Mouse (Mus musculus) small intestine, adult 2 months (tissue): ENCODE results near the gene Gxylt1. TPM values are rescaled to one million over a fixed set of nuclear protein-coding genes. Genes with fewer than 3 reads are reported as not detected.

Experiments used
- H3K27ac ChIP-seq: fragments of 200-500 bp; 2 replicates; pipeline ENCODE4 v1.5.1; 2012; ENCODE audit warnings: low read depth, low read length, control low read depth, inconsistent platforms; ENCODE audit not compliant: insufficient read depth
- H3K27me3 ChIP-seq: fragments of 200-500 bp; 2 replicates; pipeline ENCODE4 v1.6.1; 2012; ENCODE audit warnings: mild to moderate bottlenecking, moderate library complexity, low read length, inconsistent platforms; ENCODE audit not compliant: control insufficient read depth, insufficient read depth
- H3K36me3 ChIP-seq: fragments of 200-500 bp; 2 replicates; pipeline ENCODE4 v1.6.1; 2012; ENCODE audit warnings: mild to moderate bottlenecking, low read length, control low read depth, inconsistent platforms; ENCODE audit not compliant: control insufficient read depth, insufficient read depth
- H3K4me1 ChIP-seq: fragments of 200-500 bp; 2 replicates; pipeline ENCODE4 v1.6.1; 2012; ENCODE audit warnings: low read length, inconsistent platforms, mixed read lengths; ENCODE audit not compliant: control insufficient read depth, insufficient read depth, insufficient read length
- H3K4me3 ChIP-seq: fragments of 200-500 bp; 2 replicates; pipeline ENCODE4 v1.5.1; 2012; ENCODE audit warnings: low read depth, mild to moderate bottlenecking, control low read depth, inconsistent platforms, low read length, moderate library complexity
- CTCF ChIP-seq: fragments of 200-500 bp; IDR thresholded peaks from 2 replicates; pipeline ENCODE4 v1.5.1; 2012; ENCODE audit warnings: low read depth, mild to moderate bottlenecking, control low read depth, inconsistent platforms, low read length, moderate library complexity, mixed read lengths; ENCODE audit not compliant: insufficient replicate concordance, insufficient read length; ENCODE audit errors: extremely low read depth
- POLR2A ChIP-seq: fragments of 200-500 bp; IDR thresholded peaks from 2 replicates; pipeline ENCODE4 v1.6.1; 2012; ENCODE audit warnings: low read depth, mild to moderate bottlenecking, control low read depth, inconsistent platforms, low read length, moderate library complexity
- WGBS: fragments of 180-500 bp; shearing (Covaris S2); methylation state at CpG from one replicate; pipeline ENCODE4 v1.1.7; 2018; 5-methylcytosine and 5-hydroxymethylcytosine counted together
- polyA plus RNA-seq: library from polyadenylated mRNA; depleted of rRNA; stranded (reverse); fragments of >200 nt; gene quantifications from 2 replicates; pipeline ENCODE4 v1.2.3, GENCODE M21; 2012; rRNA removed

Gxylt1 gene
- polyA plus RNA-seq, 1 experiment, result 0.96 TPM

DNA sequence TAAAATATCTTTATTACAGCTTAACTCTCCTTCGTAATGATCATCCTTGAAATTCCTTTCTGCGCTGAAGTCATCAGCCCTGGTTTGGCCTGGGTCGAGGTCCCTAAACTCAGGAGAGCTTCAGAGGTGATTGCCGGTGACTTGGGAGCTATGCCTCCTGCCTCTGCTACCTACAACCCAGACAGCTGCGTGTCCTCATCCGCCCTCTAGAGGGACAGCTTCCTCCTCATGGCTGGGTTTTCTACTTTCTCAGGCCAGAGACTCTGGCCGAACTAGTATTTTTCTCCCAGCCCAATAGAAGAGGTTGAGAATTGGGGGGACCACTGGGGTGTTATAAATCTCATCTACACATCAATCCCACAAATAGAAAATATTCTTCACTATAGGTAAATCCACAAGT is 52.5 kb downstream of the Gxylt1 start:
- TF ChIP-seq CTCF, result no peak
- TF ChIP-seq POLR2A, result no peak
- Histone ChIP-seq H3K4me3 (no peak overlapping the region), H3K36me3 (no peaks in the 10 kb centered on the region), H3K4me1 (no peaks in the 10 kb centered on the region), H3K27ac (no peak overlapping the region), H3K27me3 (no peaks in the 10 kb centered on the region)
- WGBS, result 51% methylated on average over 7 of the region's 7 CpGs

DNA sequence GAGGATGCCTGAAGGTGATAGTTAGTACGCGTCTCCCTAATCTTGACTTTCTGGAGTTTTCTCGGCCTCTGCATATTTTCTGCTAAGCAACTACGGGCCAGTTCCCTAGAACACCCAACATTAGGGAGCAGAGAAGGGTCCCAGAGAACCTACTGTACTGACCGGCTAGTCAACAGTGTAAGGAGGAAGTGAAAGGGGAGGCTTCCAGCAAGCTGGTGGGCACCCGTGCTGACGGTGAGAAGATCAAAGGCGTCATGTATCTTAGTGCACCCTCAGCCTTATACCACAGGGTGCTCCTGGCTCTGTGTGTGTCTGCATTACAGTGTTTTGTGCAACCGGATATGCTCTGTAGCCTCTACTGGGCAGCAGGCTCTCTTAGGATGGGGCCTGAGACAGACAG is 62.4 kb downstream of the Gxylt1 start:
- 79% methylated on average over 9 of the region's 9 CpGs for WGBS
- no peaks in the 10 kb centered on the region for H3K36me3 ChIP-seq
- H3K4me1 ChIP-seq, result no peaks in the 10 kb centered on the region
- TF ChIP-seq POLR2A (no peak), CTCF (no peak)
- H3K27ac ChIP-seq, result no peak overlapping the region
- H3K27me3 ChIP-seq, result no peaks in the 10 kb centered on the region
- H3K4me3 ChIP-seq, result no peak overlapping the region

DNA sequence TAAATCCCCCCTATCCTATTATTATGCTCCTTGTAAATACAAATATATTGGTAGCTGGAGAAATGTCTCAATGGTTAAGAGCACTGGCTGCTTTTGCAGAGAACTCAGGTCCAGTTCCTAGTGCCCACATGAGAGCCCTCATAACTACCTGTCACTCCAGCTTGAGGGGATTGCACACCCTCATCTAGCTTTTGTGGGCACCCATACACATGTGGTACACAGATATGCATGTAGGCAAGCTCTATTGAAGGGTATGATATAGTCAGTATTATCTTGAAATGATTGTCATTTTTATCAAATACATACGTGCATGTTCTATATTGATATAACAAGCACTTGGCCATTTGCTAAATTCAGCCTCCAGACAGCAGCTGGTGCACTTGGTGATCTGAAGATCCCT is 70.1 kb downstream of the Gxylt1 start:
- no peak overlapping the region for H3K27ac ChIP-seq
- 72% methylated on average over 1 of the region's 1 CpGs for WGBS
- no peaks in the 10 kb centered on the region for H3K4me1 ChIP-seq
- no peaks in the 10 kb centered on the region for H3K27me3 ChIP-seq
- no peak overlapping the region for H3K4me3 ChIP-seq
- no peak for TF ChIP-seq POLR2A
- no peak for TF ChIP-seq CTCF
- H3K36me3 ChIP-seq, result no peaks in the 10 kb centered on the region

- no peak overlapping the region for H3K4me3 ChIP-seq
- WGBS, result 58% methylated on average over 5 of the region's 5 CpGs
- no peak for TF ChIP-seq POLR2A
- TF ChIP-seq CTCF, result no peak
- H3K27ac ChIP-seq, result no peak overlapping the region
- H3K36me3 ChIP-seq, result no peaks in the 10 kb centered on the region
- H3K4me1 ChIP-seq, result no peaks in the 10 kb centered on the region
- no peaks in the 10 kb centered on the region for H3K27me3 ChIP-seq
These were observed 73.0 kb downstream of the Gxylt1 start for GRCm38 (mm10) chr15:93201956-93202355.

- TF ChIP-seq POLR2A (no peak), CTCF (no peak)
- 76% methylated on average over 12 of the region's 12 CpGs for WGBS
- Histone ChIP-seq H3K4me1 (no peaks in the 10 kb centered on the region), H3K4me3 (no peak overlapping the region), H3K36me3 (no peaks in the 10 kb centered on the region), H3K27ac (no peak overlapping the region), H3K27me3 (no peaks in the 10 kb centered on the region)
These were observed 83.4 kb downstream of the Gxylt1 start for GRCm38 (mm10) chr15:93191387-93192145.

Other genes starting within 250 kb of the Gxylt1 start
- gene Yaf2, start 61.8 kb upstream of the Gxylt1 start, polyA plus RNA-seq, result 8.8 and 9.7 TPM in 2 replicates
- 4.7 and 14.2 TPM in 2 replicates for gene Zcrb1, start 123.2 kb upstream of the Gxylt1 start, polyA plus RNA-seq
- gene Pphln1, start 123.2 kb upstream of the Gxylt1 start, polyA plus RNA-seq, result 2.3 TPM in 2 replicates